Mouse (Mus musculus): ENCODE measurements around the gene Gpr182.
"Not testable (repeated sequence)": the region's sequence is repeated elsewhere in the genome, so short reads cannot be mapped to it uniquely, and the experiment has no call there.

Gpr182 gene

DNA sequence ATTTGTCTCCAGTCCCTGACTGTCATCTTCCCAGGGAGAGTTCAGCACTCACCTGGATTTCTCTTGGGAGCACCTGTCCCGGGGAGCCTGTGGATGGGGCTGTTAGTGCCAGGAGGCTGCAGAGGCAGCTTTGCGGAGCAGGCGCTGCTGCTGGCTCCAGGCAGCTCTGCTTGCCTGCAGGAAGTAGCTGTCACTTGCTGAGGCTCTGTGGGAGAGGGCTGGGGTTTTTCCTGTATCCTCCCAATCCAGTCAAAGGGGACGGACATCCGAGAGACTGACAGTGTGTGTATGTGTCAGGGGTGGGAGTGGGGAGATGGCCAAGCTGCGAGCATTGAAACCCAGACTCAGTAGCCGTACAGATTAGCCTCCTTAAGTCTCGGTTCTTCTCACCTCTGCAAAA, at the start of gene Gpr182:
Gene Gpr182, minus strand, starts transcription at position 185 of the 400 bp plus-strand sequence.
- no peak for DNase-seq

DNA sequence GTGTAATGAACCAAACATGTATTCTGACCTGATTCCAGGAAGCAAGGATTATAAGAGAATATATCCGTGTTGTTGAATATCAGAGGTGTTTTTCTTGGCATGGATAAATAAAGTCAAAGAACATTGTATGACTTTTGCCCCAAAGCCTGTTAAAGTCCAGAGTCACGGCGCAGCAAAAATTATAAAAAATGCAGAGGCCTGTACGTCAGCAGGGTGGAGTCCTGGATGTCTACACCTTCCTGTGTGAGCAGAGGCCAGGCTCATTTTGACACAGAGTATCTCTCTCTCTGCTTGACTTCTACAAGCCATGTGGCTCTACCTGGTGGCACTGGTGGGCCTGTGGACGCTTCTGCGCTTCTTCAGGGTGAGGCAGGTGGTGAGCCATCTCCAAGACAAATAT, 49.4 kb upstream of the Gpr182 start, which contains the start of gene Rdh16:
Gene Rdh16, plus strand, starts transcription at position 262 of the 400 bp plus-strand sequence.
- DNase-seq = no peak

DNA sequence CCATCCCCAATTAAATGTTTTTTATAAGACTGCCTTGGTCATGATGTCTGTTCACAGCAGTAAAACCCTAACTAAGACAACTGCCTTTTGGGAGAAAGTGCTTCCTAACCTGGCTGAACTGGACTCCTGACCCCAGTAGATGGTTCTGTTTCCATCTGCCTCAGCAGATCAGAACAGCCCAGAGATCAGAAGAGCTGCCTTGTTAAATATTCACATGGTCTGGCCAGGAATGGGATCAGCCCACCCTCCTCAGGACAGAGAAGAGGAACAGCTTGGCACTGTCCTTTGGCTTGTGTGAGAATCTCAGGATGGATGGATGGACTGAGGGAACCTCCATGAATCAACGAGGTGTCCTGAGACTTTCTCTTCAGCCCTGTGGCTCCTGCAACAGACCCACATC, 47.8 kb upstream of the Gpr182 start:
- DNase-seq = no peak

DNA sequence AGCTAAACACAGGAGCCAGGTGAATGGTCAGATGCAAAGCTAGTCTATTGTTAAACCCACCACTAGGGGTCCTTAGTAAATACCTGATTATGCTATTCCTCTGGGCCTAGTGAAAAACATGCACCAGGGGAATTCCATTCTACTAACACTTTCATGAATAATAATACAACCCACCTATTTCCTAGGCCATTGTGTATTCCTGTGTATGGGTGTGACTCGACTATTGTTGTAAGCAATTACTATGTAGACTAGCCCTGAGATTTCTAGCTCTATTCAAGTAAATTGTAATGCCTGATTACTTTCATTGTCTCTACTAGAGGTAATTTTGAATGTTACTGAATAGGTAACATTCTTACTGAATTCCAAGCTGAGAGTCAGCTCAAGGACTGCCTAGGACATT, 33.9 kb upstream of the Gpr182 start:
- DNase-seq = not testable (repeated sequence)

DNA sequence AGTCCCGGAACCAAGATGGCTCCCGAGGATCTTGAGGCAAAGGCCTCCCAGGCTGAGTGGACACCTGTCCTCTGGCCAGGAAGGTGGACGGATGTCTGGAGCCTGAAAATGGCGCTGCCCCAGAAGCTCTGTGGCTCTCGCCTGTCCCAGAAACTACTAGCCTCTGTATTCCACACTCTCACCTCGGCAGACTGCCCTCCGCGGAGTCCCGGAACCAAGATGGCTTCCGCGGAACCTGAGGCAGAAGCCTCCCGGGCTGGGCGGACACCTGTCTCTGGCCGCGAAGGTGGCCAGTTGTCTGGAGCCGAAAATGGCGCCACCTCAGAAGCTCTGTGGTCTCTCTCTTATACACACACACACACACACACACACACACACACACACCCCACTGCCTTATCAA, 30.8 kb upstream of the Gpr182 start:
- not testable (repeated sequence) for DNase-seq

DNA sequence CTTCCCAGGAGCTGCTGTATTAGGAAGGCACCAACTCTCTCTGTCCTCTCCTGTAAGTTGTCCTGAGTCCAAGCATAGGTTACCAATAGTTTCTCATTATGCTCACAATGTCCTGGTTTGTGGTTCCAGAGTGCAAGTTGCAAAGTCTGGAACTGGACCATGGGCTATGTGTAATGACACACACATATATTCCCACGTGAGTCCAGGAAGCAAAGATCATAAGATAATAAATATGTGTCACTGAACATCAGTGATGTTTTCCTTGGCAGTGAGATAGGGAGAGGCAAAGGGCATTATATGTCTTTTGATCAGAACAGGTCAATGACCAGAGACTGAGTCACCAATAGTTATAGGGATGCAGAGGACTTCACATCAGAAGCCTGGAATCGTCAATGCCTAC, 24.5 kb upstream of the Gpr182 start, which contains the start of gene Rdh9:
Gene Rdh9, plus strand, starts transcription at position 376 of the 400 bp plus-strand sequence.
- DNase-seq = no peak

DNA sequence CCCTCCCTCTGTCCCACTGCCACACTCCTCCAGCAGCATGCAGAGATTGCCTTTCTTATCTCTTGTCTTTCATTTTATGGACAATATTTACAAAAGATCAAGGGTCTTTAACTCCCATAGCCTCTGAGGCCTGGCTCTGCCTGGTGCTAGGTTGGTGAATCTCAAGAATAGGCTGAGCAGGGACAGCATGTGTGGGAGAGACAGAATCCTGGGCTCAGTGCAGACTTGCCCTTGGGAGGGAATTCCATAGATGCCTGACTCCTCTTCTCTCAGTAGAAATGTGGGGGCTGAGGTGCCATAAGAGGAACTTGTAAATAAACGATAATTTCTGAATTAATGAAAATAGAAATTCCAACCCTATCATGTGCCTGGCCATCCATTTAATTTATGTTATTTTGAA, 15.0 kb upstream of the Gpr182 start:
- DNase-seq = no peak

DNA sequence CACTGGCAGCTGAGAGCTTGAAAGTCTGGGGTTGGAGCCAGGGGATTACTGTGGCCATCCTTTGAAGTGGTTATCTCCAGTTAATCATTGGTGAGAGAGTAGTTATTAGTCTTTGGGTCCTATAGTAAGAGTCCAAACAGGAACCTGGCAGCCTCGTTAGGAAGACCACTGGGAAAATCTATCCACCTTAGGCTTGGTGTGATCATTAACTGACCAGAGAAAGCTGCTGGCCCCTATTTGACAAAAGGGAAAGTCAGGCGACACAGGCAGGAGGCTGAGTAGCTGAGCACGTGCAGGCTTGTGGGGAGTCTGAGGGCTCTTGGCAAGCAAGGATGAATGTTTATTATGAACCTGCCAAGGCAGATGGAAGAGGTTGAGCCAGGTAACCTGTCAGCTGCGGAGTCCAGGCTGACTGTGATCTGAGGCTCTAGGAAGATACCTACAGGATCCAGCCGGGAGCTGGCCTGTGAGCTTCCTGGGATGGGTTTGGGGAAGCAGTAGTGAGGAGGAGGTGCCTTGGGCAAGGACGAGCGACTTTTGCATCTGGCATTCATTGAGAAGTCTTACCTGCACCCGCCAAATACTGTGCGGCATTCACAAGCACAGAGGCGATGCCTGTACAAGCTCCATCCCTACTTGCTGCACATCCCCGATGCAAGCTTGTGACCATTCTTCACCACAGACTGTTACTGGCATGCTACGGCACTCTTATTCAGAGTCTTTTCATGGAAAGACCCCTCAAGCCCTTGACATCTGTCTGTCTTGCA, 12.6 kb upstream of the Gpr182 start:
- DNase-seq = peak; percentile 40

DNA sequence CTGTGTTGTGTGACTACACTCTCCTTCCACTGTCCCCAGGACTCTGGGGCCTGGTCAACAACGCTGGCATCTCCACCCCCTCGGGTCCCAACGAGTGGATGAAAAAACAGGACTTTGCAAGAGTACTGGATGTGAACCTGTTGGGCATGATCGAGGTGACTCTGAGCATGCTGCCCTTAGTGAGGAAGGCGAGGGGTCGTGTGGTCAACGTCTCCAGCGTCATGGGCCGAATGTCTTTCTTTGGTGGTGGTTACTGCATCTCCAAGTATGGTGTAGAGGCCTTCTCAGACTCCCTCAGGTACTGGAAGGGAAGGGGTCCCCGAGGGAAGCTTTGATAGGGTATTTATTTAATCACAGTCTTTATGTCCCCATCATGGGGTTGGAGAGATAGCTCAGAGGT, 11.4 kb upstream of the Gpr182 start:
- DNase-seq = not testable (repeated sequence)

DNA sequence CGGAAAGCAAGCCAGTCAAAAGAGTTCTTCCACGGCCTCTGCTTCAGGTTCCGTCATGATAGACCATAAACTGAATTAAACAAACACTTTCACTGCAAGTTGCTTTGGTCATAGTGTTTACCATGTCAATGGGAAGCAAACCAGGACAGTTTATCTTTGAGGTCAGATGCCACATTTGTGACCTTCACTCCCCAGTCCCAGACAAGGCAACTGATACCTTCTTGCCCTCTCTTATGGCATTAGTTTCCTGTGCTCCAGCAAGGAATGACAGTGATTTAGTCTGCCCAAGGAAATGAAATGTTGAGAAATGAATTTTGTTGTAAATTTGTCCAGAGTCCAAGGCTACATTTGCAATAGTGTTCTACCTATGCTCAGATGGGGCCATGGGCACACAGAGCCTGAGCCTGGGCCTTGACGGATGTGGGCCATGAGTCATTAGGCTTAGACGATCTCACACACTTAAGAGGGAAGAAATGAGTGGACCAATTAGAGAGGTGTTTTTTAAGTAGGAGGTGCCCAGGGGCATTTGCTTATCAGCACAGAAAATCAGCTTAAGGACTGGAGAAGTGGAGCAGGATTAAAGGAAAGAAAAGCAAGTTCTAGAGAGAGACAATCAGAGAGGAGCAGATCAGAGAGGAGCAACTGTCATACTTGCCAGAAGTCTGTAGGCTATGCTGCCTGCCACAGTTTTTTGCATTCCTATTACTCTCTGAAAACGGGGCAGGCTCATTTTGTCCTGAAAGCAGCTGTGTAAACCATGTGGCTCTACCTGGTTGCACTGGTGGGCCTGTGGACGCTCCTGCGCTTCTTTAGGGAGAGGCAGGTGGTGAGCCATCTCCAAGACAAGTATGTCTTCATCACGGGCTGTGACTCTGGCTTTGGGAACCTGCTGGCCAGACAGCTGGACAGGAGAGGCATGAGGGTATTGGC, 7.9 kb upstream of the Gpr182 start, which contains the start of the genes Rdh1 and Rdh16f1:
Gene Rdh1, plus strand, starts transcription at position 541 of the 930 bp plus-strand sequence.
Gene Rdh16f1, plus strand, starts transcription at position 607 of the 930 bp plus-strand sequence.
- no peak for DNase-seq

DNA sequence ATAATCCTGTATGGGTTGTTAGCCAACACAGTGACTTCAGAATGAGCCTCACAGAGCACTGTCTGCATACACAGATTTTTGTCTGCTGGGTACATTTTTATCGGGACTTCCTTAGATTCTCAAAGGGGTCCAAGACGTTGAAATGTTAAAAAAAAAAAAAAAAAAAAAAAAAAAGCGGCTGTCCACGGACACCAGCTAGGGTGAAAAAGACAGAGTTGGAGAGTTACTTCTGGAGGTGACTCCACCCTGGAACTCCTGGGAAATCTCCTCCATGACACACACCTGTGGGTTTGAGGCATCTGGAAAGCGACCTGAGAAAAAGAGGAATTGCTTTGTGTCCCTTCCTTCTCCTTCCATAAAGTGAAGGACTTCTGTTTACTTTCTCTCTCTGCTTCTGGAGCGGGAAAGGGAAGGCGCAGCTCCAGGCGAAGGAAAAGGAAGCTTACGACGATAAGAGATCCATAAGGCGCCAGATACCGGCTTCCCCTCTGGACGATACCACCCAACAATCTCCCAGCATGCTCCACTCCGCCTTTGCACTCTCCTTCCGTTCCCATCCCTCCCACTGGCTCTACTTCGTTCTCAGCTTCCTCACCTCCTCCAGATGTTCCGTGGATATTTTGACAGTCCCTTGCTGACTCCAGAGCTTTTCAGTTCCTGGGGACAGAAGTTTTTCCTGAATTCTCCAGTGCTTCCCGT, 4.4 kb upstream of the Gpr182 start:
- no peak for DNase-seq

DNA sequence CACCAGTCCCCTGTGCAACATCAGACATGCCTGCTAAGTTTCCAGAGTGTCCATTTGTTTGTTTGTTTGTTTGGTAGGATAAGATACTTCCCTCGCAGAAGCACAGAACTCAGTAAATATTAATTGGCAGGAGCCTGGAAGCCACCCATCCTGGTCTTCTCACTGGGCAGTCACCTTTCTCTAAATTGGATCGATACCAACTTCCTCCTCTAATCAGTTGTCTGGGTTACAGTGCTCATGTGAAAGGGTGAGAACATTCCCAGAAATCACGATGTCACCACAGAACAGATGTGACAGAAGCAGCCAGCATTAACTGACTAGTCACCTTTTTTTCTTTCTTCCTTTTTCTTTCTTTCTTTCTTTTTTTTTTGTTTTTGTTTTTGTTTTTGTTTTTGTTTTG, 3.7 kb upstream of the Gpr182 start:
- DNase-seq = no peak

DNA sequence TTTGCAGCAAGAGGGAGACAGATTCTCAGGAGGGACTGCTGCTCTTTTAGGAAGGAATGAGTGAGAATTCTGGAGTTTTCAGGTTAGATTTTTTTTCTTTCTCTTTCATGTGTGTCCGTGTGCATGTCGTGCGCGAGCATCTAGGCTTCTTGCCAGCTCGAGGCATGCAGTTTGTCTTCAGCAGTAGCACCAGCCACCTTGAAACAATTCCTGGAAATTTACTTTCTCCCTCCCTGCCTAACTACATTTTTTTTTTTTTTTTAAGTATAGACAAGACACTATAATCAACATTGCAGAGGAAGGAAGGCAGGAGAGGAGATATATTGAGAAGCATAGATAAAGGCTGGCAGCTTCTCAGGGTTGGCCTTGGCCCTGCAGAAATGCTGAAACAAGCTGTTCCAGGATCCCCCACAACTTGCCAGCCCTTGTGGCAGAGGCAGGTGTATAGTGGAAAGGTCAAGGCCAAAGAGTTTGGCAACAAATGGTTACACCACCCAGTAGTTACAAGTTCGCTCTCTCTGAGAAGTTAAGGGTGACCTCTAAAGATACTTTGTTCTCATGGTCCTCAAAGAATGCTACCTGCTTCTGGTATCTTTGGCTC, 3.1 kb upstream of the Gpr182 start:
- DNase-seq = no peak

DNA sequence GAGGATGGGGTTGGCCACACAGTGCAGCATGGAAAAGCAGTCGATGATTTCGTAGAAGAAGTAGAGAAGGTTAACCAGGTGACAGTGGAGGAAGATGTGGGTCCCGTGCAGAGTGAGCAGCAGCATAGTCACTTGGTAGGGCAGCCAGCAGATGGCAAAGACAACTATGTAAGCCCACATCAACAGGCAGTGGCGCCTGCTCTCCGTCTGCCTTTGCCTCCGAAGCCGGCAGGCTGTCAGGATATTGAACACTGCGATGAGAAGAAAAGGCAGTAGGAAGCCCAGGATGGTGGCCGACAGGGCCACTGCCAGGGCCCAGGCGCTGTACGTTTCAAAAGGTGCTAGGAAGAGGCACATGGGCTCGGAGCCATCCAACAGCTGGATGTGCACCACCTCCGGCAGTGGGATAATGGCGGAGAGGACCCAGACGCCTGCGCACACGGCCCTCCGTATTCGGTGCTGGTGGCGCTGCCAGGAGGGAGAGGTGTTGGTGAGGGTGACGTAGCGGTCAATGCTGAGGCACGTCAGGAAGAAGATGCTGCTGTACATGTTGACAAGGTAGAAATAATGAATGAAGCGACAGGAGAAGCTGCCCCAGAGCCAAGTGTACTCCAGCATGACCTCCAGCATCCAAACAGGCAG, 1.3 kb downstream of the Gpr182 start:
- DNase-seq = no peak

DNA sequence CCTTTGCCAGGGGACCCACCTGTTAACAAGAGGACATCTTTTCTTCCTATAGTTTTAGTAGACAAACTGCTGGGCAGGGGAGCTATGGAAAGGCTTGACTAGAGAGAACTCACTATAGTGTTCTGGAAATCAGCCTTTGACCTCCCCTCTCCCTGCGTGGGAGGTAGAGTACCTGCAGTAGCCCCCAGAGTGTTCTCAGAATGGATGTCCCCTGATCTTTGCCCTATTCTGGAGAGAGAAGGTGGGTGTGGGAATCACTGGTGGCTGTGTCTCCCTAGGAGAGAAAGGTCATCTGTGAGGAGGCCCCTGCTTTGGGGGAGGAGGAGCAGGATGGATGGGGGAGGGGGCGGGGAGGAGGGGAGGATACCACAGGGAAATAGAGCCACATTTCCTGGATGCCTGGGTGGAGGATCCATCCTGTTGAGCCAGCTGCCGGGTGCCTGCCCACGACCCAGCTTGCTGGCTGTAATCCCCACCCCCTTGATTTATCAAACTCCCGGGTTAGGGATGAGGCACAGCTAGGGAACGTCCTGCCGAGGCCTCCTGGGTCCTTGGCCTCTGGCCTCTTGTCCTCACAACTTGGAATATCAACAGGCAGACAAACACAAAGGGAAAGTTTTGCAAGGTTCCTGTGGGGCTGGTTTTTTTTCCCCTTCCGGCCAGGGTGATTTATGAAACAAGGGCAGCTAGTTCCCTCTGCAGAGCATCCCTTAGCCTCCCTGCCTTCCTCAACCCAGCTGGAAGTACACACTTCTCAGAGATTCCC, 2.5 kb downstream of the Gpr182 start:
- no peak for DNase-seq

DNA sequence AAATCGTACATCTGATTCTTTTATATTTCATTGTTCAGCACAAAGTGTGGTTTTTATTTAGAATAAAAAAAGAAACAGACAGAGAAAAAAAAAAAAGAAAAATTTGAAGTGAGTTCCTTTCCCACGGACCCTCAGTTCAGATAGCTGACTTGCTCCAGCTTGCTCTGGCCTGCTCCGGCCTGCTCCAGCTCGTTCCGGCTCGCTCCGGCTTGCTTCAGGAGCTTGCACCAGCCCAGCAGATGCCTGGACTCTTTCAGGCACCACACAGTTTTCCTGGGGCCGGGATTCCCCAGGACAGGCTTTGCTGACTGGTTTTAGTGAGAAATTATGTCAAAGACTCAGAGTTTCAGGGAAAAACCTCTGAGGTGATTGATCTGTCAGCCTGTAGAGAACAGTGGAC, 4.3 kb downstream of the Gpr182 start:
- no peak for DNase-seq

DNA sequence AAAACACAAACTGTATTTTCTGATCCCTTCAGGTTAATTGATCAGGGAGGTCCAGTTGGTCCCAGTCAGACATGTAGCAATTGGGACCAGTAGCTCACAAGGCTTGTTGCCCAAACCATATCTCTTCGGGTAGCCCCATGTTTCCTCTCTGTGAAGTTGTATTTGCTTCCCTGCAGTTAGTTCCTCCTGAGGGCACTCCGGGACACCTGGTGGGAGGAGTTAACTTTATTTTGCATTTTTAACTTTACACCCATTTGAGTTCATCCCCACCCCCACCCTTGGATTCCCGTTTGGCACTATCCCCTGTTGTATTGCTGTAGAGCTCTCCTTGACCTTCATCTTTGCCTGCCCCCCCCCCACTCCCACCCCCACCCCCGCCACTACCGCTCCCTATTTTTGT, 5.6 kb downstream of the Gpr182 start:
- DNase-seq = no peak

DNA sequence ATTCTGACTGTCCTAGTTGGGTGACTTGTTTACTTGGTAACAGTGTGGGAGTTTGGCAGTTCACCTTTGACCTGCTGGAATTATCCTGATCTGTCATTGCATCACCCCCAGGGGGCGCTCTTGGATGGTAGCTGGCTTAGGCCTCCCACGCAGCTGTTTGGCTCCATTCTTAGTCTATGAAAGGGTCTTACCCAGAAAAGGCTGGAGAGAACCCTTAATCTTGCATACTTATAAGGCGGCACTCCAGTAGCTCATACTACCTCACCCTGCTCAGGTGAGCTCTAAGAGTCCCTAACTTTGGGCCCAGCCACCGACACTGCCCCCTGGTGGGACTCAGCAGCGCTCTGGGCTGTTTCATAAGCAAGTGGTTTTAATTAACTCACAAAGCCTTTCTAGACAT, 6.9 kb downstream of the Gpr182 start:
- no peak for DNase-seq

DNA sequence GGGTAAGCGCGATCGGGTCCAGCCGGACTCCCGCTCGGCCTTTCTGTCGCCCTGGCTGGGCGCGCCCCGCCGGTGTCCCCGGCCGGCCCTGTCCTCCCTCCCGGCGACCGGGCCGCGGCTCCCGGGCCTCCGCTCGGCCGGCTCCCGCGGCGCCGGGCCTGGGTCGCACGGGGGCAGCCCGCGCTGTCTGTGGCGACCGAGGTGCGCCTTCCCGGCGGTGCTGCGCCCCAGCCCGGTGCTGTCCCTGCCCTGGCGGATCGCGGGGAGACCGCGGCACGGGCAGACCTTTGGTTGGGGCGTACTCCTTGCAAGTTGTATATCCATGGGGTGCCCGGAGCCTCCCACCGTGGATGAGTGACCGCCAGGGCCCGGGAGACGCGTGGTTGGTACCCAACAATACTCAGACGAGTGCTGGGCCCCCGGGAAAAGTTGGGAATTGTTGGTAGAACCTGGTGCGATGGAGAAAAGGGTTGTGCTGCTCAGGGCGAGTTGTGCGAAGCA, 11.8 kb downstream of the Gpr182 start:
- DNase-seq = peak; percentile 30

DNA sequence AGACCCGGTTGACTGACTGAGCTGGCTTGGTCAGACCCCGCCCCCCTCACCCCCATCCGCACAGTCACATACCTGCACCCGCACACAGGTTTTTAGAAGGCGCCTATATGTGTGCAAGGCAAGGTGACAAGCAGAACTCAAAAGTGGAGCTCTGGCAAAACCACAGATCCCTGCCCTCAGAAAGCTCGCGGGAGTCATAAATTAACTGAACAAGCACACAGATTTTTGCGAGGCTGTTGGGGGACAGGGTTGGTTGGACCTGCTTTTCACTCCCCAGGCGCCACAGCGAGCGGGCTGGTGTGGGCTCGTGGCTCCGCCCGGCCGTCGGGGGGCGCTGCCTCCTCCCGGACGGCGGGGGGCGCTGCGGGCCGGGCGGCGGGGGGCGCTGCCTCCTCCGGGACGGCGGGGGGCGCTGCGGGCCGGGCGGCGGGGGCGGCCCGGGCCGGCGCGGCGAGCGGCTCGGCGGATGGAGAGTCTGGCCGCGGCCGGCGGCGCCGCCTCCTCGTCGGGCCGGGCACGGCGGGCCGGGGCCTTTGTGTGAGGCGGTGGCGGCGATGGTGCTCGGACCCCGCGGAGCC, 12.4 kb downstream of the Gpr182 start, which contains the start of gene Zbtb39:
Gene Zbtb39, plus strand, starts transcription at position 456 of the 578 bp plus-strand sequence.
- DNase-seq = peak; percentile 72
